Mouse (Mus musculus): ENCODE data around the gene Uxs1. TPM values are rescaled to one million over a fixed set of nuclear protein-coding genes. Genes with fewer than 3 reads are reported as not detected.

Gene Uxs1
- polyA plus RNA-seq, 1 experiment from 2014 or later, result 20.2 TPM

DNA sequence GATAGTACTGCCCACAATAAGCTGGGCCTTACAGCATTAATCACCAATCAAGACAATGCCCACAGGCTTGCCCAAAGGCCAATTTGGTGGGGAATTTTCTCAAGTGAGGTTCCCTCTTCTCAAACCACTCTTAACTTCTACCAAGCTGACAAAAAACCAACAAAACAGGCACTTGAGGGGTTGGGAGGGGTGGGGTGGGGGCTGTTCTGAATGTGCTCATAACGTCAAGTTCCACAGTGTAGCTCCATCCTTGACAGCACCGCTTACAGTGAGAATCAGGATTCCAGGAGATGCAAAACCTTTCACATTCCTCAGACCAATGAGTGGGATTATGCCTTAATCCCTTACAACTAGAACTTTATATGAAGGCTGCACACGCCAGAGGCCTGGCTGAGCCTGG lies 44.4 kb downstream of the Uxs1 start:
- H3K4me2 ChIP-seq (ENCODE audit: low read depth, low read length), result no peak overlapping the region
- H3K9me3 ChIP-seq (replicated peaks; ENCODE audit: control insufficient read depth, low read length), result no peaks in the 10 kb centered on the region
- H3K4me1 ChIP-seq (ENCODE audit: control insufficient read depth, insufficient read depth, low read length), result peaks cover 13% of the 10 kb centered on the region; the same call in 1 of the 2 replicates
- peak overlapping the region; percentile 82; the same call in 1 of the 2 replicates for H3K27ac ChIP-seq (ENCODE audit: low read length)
- H3K4me3 ChIP-seq (replicated peaks; ENCODE audit: low read length), result no peak overlapping the region
- 69% methylated on average over 3 of the region's 3 CpGs for WGBS
- no peaks in the 10 kb centered on the region for H3K27me3 ChIP-seq (ENCODE audit: control insufficient read depth, insufficient read depth, low read length)
- H3K9ac ChIP-seq (ENCODE audit: low read length), result no peak overlapping the region
- H3K36me3 ChIP-seq (ENCODE audit: control insufficient read depth, insufficient read depth, low read length), result 0 out of 2 replicates have a peak, but pooled peaks cover 3% of the 10 kb centered on the region
- ATAC-seq (ENCODE audit: insufficient read depth, low FRiP score), result no peak

DNA sequence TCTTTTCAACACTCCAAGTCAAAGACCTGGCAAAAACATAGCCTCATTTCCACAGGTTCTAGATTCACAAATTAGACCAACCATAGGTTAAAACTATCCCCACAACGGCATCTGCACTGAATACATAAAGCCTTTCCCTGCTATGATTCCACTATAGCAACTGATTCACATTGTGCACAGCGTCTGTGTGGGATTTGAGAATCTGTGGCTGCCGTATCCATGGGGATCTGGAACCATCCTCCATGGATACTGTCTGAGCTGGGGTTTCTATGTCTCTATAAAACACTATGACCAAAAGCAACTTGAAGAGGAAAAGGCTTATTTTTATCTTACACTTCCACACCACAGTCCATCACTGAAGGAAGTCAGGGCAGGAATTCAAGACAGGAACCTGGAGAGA lies 44.9 kb downstream of the Uxs1 start:
- no peak for ATAC-seq (ENCODE audit: insufficient read depth, low FRiP score)
- Histone ChIP-seq H3K27ac (ENCODE audit: low read length) (peak overlapping the region; percentile 82), H3K4me3 (replicated peaks; ENCODE audit: low read length) (no peak overlapping the region), H3K9ac (ENCODE audit: low read length) (no peak overlapping the region), H3K36me3 (ENCODE audit: control insufficient read depth, insufficient read depth, low read length) (0 out of 2 replicates have a peak, but pooled peaks cover 3% of the 10 kb centered on the region), H3K4me2 (ENCODE audit: low read depth, low read length) (no peak overlapping the region), H3K9me3 (replicated peaks; ENCODE audit: control insufficient read depth, low read length) (no peaks in the 10 kb centered on the region), H3K4me1 (ENCODE audit: control insufficient read depth, insufficient read depth, low read length) (peaks cover 13% of the 10 kb centered on the region; the same call in 1 of the 2 replicates), H3K27me3 (ENCODE audit: control insufficient read depth, insufficient read depth, low read length) (no peaks in the 10 kb centered on the region)
- WGBS, result 90% methylated on average over 3 of the region's 3 CpGs

DNA sequence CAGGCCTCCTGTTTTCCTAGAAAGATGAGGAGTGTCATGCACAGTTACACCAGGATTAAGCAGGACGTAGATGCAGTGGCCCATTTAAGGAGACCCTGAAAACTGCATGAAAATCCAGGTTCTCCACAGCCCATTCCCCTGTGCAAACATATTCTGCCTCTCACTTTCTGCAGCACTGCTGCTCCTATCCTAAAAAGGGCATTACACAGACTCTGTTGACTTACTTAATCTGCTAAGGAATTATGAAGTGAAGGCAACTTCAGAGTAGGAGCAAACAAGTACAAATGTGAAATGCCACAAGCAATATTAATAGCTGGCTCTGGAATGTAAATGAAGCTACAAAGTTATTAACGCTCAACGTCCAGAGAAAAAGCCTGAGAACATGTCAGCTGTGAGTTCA lies 45.9 kb downstream of the Uxs1 start:
- H3K9me3 ChIP-seq (replicated peaks; ENCODE audit: control insufficient read depth, low read length), result no peaks in the 10 kb centered on the region
- WGBS, result 39% methylated on average over 3 of the region's 3 CpGs
- no peak overlapping the region for H3K4me3 ChIP-seq (replicated peaks; ENCODE audit: low read length)
- peaks cover 13% of the 10 kb centered on the region; the same call in 1 of the 2 replicates for H3K4me1 ChIP-seq (ENCODE audit: control insufficient read depth, insufficient read depth, low read length)
- no peaks in the 10 kb centered on the region for H3K36me3 ChIP-seq (ENCODE audit: control insufficient read depth, insufficient read depth, low read length)
- peak; percentile 68 for ATAC-seq (ENCODE audit: insufficient read depth, low FRiP score)
- 0 out of 2 replicates have a peak overlapping the region, but pooled peaks have one; percentile 16 for H3K9ac ChIP-seq (ENCODE audit: low read length)
- no peaks in the 10 kb centered on the region for H3K27me3 ChIP-seq (ENCODE audit: control insufficient read depth, insufficient read depth, low read length)
- no peak overlapping the region for H3K4me2 ChIP-seq (ENCODE audit: low read depth, low read length)
- H3K27ac ChIP-seq (ENCODE audit: low read length), result peak overlapping the region; percentile 82

DNA sequence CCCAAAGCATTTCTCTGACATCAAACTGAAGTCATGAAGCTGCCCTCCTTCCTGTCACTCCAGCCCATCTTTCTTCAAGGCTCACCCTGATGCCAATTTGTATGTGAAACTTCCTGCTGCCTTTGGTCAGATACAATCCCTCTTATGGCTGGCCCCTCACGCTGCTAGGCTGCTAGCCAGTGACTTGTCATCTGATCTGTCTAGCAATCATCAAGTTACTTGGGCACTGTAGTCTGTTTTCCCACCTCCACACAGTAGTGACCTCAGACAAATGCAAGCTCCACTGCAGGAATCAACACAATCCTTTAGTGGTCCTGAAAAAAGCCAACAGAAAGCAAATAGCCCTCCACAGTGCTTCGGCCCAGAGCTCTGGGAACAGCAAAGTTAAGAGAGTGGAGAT lies 46.4 kb downstream of the Uxs1 start:
- Histone ChIP-seq H3K9me3 (replicated peaks; ENCODE audit: control insufficient read depth, low read length) (no peaks in the 10 kb centered on the region), H3K27ac (ENCODE audit: low read length) (peak overlapping the region; percentile 82), H3K9ac (ENCODE audit: low read length) (peak overlapping the region; percentile 16; the same call in 1 of the 2 replicates), H3K4me1 (ENCODE audit: control insufficient read depth, insufficient read depth, low read length) (peaks cover 13% of the 10 kb centered on the region; the same call in 1 of the 2 replicates), H3K27me3 (ENCODE audit: control insufficient read depth, insufficient read depth, low read length) (no peaks in the 10 kb centered on the region), H3K36me3 (ENCODE audit: control insufficient read depth, insufficient read depth, low read length) (no peaks in the 10 kb centered on the region), H3K4me3 (replicated peaks; ENCODE audit: low read length) (no peak overlapping the region), H3K4me2 (ENCODE audit: low read depth, low read length) (no peak overlapping the region)
- WGBS, result 62% methylated on average over 2 of the region's 2 CpGs
- ATAC-seq (ENCODE audit: insufficient read depth, low FRiP score), result no peak

DNA sequence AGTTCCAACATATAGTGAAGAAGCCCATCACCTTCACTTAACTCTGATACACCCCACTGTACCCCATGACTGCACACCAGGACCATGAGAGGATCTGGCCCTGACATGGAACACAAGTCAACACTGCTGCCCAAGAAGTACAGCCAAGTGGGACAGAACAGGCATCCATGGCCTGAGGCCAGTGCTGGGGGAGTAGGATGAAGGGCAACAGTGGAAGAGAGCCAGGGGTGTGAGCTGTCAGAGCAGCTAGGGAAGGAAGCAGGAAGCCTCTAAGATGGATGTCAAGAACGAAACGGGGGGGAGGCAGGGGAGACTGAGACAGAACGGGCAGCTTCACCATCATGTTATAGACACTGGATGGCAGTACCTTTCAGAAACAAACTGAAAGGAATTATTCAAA lies 51.5 kb downstream of the Uxs1 start:
- Histone ChIP-seq H3K4me3 (replicated peaks; ENCODE audit: low read length) (no peak overlapping the region), H3K4me1 (ENCODE audit: control insufficient read depth, insufficient read depth, low read length) (0 out of 2 replicates have a peak, but pooled peaks cover 1% of the 10 kb centered on the region), H3K27ac (ENCODE audit: low read length) (no peak overlapping the region), H3K9me3 (replicated peaks; ENCODE audit: control insufficient read depth, low read length) (no peaks in the 10 kb centered on the region), H3K9ac (ENCODE audit: low read length) (no peak overlapping the region), H3K27me3 (ENCODE audit: control insufficient read depth, insufficient read depth, low read length) (no peaks in the 10 kb centered on the region), H3K36me3 (ENCODE audit: control insufficient read depth, insufficient read depth, low read length) (no peaks in the 10 kb centered on the region), H3K4me2 (ENCODE audit: low read depth, low read length) (no peak overlapping the region)
- no peak for ATAC-seq (ENCODE audit: insufficient read depth, low FRiP score)
- 84% methylated on average over 3 of the region's 3 CpGs for WGBS

DNA sequence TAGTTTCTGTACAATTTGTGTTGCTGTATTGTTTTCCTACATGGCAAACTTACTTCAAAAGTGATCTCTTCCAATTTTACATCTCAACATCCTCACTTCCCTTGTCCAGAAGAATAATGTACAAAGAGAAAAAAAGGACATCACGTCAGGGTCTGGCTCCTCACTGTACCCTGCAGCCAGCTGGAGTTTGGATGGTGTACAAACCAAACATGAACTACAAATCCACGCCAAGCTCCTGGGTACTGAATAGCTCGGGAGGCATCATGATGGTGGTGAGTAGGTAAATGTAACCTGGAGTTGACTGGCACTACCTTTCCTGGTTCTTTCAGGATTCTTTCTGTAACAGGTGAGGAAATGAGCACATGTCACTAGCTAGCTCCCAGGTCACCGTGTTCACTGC lies 53.5 kb downstream of the Uxs1 start:
- no peaks in the 10 kb centered on the region for H3K4me1 ChIP-seq (ENCODE audit: control insufficient read depth, insufficient read depth, low read length)
- H3K4me2 ChIP-seq (ENCODE audit: low read depth, low read length), result no peak overlapping the region
- H3K9ac ChIP-seq (ENCODE audit: low read length), result no peak overlapping the region
- no peaks in the 10 kb centered on the region for H3K36me3 ChIP-seq (ENCODE audit: control insufficient read depth, insufficient read depth, low read length)
- no peak overlapping the region for H3K27ac ChIP-seq (ENCODE audit: low read length)
- H3K9me3 ChIP-seq (replicated peaks; ENCODE audit: control insufficient read depth, low read length), result no peaks in the 10 kb centered on the region
- no peaks in the 10 kb centered on the region for H3K27me3 ChIP-seq (ENCODE audit: control insufficient read depth, insufficient read depth, low read length)
- ATAC-seq (ENCODE audit: insufficient read depth, low FRiP score), result no peak
- H3K4me3 ChIP-seq (replicated peaks; ENCODE audit: low read length), result no peak overlapping the region
- 88% methylated on average over 4 of the region's 4 CpGs for WGBS

DNA sequence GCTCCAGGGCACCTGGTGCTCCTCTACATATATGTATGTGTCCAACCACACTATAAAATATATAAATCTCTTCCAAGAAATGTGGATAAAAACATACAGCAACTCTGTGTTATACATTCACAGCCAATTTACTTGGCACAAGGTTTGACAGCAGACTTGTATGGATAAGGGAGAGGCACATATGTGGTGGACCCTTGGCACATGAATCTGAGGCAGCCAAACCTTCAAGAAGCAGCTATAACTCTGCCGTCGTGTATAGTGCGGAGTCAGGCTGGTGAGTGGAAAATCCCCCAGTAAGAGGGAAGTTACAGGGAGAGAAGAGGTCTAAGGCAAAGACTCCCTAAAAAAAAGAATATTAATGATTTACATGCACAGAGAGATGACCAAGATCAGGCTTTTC lies 54.9 kb downstream of the Uxs1 start:
- H3K4me3 ChIP-seq (replicated peaks; ENCODE audit: low read length), result no peak overlapping the region
- 93% methylated on average over 3 of the region's 3 CpGs for WGBS
- H3K27ac ChIP-seq (ENCODE audit: low read length), result no peak overlapping the region
- no peak for ATAC-seq (ENCODE audit: insufficient read depth, low FRiP score)
- no peak overlapping the region for H3K4me2 ChIP-seq (ENCODE audit: low read depth, low read length)
- no peaks in the 10 kb centered on the region for H3K4me1 ChIP-seq (ENCODE audit: control insufficient read depth, insufficient read depth, low read length)
- no peaks in the 10 kb centered on the region for H3K36me3 ChIP-seq (ENCODE audit: control insufficient read depth, insufficient read depth, low read length)
- H3K9me3 ChIP-seq (replicated peaks; ENCODE audit: control insufficient read depth, low read length), result no peaks in the 10 kb centered on the region
- no peaks in the 10 kb centered on the region for H3K27me3 ChIP-seq (ENCODE audit: control insufficient read depth, insufficient read depth, low read length)
- no peak overlapping the region for H3K9ac ChIP-seq (ENCODE audit: low read length)

DNA sequence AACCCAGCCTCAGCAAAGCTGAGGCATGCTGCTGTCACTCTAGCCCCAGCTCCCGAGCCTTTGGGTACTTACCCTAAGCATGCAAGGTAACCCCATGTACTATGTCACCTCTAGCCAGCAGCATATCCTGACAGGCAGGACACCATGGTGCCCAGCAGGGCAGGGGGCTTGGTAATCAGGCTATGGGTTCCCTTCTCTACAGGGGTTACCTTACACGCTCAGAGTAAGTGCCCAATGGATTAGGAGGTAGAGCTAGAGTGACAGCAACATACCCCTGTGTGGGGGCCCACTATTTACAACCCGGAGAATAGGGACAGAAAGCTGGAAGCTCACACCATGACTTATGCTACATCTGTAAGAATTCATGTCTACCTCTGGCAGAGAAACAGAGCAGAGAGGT lies 57.6 kb downstream of the Uxs1 start:
- H3K9ac ChIP-seq (ENCODE audit: low read length), result no peak overlapping the region
- no peaks in the 10 kb centered on the region for H3K9me3 ChIP-seq (replicated peaks; ENCODE audit: control insufficient read depth, low read length)
- H3K36me3 ChIP-seq (ENCODE audit: control insufficient read depth, insufficient read depth, low read length), result no peaks in the 10 kb centered on the region
- ATAC-seq (ENCODE audit: insufficient read depth, low FRiP score), result no peak
- H3K27me3 ChIP-seq (ENCODE audit: control insufficient read depth, insufficient read depth, low read length), result no peaks in the 10 kb centered on the region
- H3K4me1 ChIP-seq (ENCODE audit: control insufficient read depth, insufficient read depth, low read length), result no peaks in the 10 kb centered on the region
- no peak overlapping the region for H3K4me3 ChIP-seq (replicated peaks; ENCODE audit: low read length)
- H3K27ac ChIP-seq (ENCODE audit: low read length), result no peak overlapping the region
- 91% methylated on average over 3 of the region's 3 CpGs for WGBS
- H3K4me2 ChIP-seq (ENCODE audit: low read depth, low read length), result no peak overlapping the region

DNA sequence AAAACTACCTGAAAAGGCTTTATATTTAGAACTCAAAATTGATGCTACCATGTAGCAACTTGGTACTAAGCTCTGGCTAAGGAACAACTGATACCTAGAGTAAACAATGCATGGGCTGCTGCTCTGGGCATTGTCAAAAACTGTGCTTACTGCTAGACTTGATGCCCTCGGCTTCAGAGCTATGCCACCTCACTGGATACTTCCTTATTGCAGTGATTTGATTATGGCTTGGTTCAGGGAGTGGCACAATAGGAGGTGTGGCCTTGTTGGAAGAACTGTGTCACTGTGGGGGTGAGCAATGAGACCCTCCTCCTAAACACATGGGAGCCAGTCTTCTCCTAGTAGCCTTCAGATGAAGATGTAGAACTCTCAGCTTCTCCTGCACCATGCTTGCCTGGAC lies 58.3 kb downstream of the Uxs1 start:
- H3K27me3 ChIP-seq (ENCODE audit: control insufficient read depth, insufficient read depth, low read length), result no peaks in the 10 kb centered on the region
- H3K4me2 ChIP-seq (ENCODE audit: low read depth, low read length), result no peak overlapping the region
- whole genome bisulfite sequencing, result 55% methylated on average over 1 of the region's 1 CpGs
- no peak overlapping the region for H3K27ac ChIP-seq (ENCODE audit: low read length)
- no peak overlapping the region for H3K9ac ChIP-seq (ENCODE audit: low read length)
- no peak overlapping the region for H3K4me3 ChIP-seq (replicated peaks; ENCODE audit: low read length)
- no peaks in the 10 kb centered on the region for H3K9me3 ChIP-seq (replicated peaks; ENCODE audit: control insufficient read depth, low read length)
- ATAC-seq (ENCODE audit: insufficient read depth, low FRiP score), result no peak
- no peaks in the 10 kb centered on the region for H3K4me1 ChIP-seq (ENCODE audit: control insufficient read depth, insufficient read depth, low read length)
- H3K36me3 ChIP-seq (ENCODE audit: control insufficient read depth, insufficient read depth, low read length), result no peaks in the 10 kb centered on the region
